Mouse (Mus musculus): ENCODE measurements around the gene H2afy2.

- no peak for TF ChIP-seq CTCF (IDR thresholded peaks at IDR 0.05; ENCODE audit: low read depth)
- no peak for TF ChIP-seq EP300 (IDR thresholded peaks at IDR 0.05; ENCODE audit: low read depth)
Measured at GRCm38 (mm10) chr10:61787541-61788313, 3.8 kb upstream of the H2afy2 start.
